Mouse (Mus musculus) lung, embryonic 15.5 days (tissue): ENCODE results near the gene Pde6c. TPM values are rescaled to one million over a fixed set of nuclear protein-coding genes. Genes with fewer than 3 reads are reported as not detected.

Source experiments
- ATAC-seq: fragments of 200-750 bp; cut with Nextera tagmentation; 2 replicates; pipeline ENCODE4 v1.8.0; 2017; ENCODE audit warnings: moderate number of reproducible peaks, borderline replicate concordance; ENCODE audit not compliant: low FRiP score, low TSS enrichment; ENCODE audit errors: extremely low read depth
- H3K27ac ChIP-seq: fragments of 300-500 bp; sonication (generic); 2 replicates; pipeline ENCODE4 v1.5.1; 2015; ENCODE audit warnings: moderate library complexity, mild to moderate bottlenecking, inconsistent platforms
- H3K27me3 ChIP-seq: fragments of 300-500 bp; sonication (generic); 2 replicates; pipeline ENCODE4 v1.6.1; 2015; ENCODE audit warnings: inconsistent platforms
- H3K36me3 ChIP-seq: fragments of 300-500 bp; sonication (generic); 2 replicates; pipeline ENCODE4 v1.6.1; 2015; ENCODE audit warnings: inconsistent platforms
- H3K4me1 ChIP-seq: fragments of 300-500 bp; sonication (generic); 2 replicates; pipeline ENCODE4 v1.6.1; 2015; ENCODE audit warnings: inconsistent platforms
- H3K4me2 ChIP-seq: fragments of 300-500 bp; sonication (generic); 2 replicates; pipeline ENCODE4 v1.6.1; 2015; ENCODE audit warnings: inconsistent platforms, mild to moderate bottlenecking, moderate library complexity
- H3K4me3 ChIP-seq: fragments of 300-500 bp; sonication (generic); 2 replicates; pipeline ENCODE4 v1.5.1; 2015; ENCODE audit warnings: mild to moderate bottlenecking, inconsistent platforms
- H3K9ac ChIP-seq: fragments of 300-500 bp; sonication (generic); 2 replicates; pipeline ENCODE4 v1.6.1; 2015; ENCODE audit warnings: inconsistent platforms
- H3K9me3 ChIP-seq: fragments of 300-500 bp; sonication (generic); 2 replicates; pipeline ENCODE4 v1.6.1; 2016; ENCODE audit warnings: inconsistent platforms
- WGBS: fragments of 180-500 bp; shearing (Covaris S2); methylation state at CpG from one replicate; pipeline ENCODE4 v1.1.7; 2015; 5-methylcytosine and 5-hydroxymethylcytosine counted together
- polyA plus RNA-seq: library from polyadenylated mRNA; unstranded; fragments of >200 nt; fragmentation: Nextera tagmentation; extraction: Ambion mirVana; gene quantifications from 2 replicates; pipeline ENCODE4 v1.2.1, GENCODE M21; 2015

Gene Pde6c
- polyA plus RNA-seq, result 0.05 TPM in 1 of 2 replicates, not detected in the other

DNA sequence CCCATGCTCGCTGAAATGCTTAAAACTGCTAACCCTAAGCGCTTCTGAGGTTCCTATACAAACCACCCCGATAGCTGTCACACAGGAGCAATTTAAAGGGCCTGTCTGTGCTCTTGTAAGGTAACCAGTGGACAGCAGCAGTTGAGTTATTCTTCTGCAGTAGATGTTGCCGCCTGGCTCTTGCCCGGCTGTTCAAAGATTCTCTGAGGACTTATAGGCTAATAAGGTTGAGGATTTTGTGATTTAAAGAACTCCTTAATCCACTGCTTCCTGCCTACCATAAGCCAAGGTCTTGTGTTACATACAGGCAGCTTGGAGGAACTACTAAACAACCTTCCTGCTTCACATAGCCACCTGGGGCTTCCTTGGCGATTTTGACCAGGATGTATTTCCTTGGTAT lies at the start of gene Pde6c:
Gene Pde6c (plus strand): TSS at position 301 of the 400 bp plus-strand sequence.
- Histone ChIP-seq H3K4me1 (no peaks in the 10 kb centered on the region), H3K4me3 (no peak within 1 kb of the TSS), H3K27me3 (no peaks in the 10 kb centered on the region), H3K27ac (no peak within 1 kb of the TSS), H3K9ac (no peak within 1 kb of the TSS), H3K9me3 (no peaks in the 10 kb centered on the region), H3K36me3 (no peaks in the 10 kb centered on the region), H3K4me2 (no peak within 1 kb of the TSS)
- ATAC-seq, result no peak
- 74% methylated on average over 6 of the region's 6 CpGs for WGBS

DNA sequence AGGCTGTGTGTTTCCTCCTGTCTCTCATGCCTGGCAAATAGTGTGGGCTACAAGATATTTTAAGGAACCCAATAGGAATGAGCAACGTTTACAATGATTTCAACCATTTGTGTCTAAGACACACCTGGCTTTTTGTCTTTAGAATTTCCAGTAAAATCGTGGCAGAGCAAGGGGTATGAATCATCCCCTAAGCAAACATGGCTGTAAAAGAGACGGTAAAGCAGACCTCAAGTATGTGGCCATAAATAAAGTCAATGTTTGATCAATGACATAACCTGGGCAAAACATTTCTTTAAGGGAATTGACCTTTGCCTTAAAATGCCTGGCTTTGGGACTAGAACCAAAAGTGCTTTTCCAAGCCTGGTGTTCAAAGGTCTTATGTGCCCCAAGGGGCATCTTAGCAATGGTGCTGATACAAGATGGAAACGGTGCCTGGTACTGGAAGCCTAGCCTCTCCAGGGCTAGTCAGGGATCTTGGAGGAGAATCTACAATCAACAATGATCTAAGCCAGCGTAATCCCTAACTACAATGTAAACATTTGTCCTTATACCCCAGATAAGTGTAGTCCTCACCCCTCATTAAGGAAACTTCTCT lies 49.6 kb upstream of the Pde6c start:
- no peak overlapping the region for H3K4me2 ChIP-seq
- H3K27me3 ChIP-seq, result no peaks in the 10 kb centered on the region
- H3K36me3 ChIP-seq, result no peaks in the 10 kb centered on the region
- peaks cover 4% of the 10 kb centered on the region; the same call in 1 of the 2 replicates for H3K4me1 ChIP-seq
- H3K27ac ChIP-seq, result no peak overlapping the region
- 37% methylated on average over 5 of the region's 5 CpGs for WGBS
- H3K9ac ChIP-seq, result no peak overlapping the region
- H3K9me3 ChIP-seq, result no peaks in the 10 kb centered on the region
- no peak for ATAC-seq
- no peak overlapping the region for H3K4me3 ChIP-seq

DNA sequence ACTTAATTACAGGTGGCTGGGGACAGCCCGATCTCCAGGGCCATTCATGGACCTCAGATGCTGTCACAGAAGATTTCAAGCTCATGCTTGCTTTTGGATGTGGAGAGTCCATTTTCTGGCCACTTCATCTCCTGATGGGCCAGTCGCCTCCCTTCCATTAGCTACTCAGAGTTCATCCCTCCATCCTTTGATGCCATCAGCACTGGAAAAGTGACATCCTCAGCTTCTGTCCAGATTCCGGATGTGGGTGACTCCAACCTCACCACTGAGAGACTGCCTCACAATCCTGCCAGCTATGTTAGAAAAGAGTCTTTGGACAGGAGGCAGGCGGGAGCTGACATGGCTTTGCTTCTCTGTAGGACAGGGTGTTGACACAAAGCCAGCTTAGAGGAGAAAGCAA lies 46.7 kb upstream of the Pde6c start:
- ATAC-seq, result no peak
- H3K9me3 ChIP-seq, result no peaks in the 10 kb centered on the region
- H3K36me3 ChIP-seq, result no peaks in the 10 kb centered on the region
- no peak overlapping the region for H3K9ac ChIP-seq
- 77% methylated on average over 4 of the region's 4 CpGs for WGBS
- peaks cover 4% of the 10 kb centered on the region; the same call in 1 of the 2 replicates for H3K4me1 ChIP-seq
- no peaks in the 10 kb centered on the region for H3K27me3 ChIP-seq
- H3K4me3 ChIP-seq, result no peak overlapping the region
- H3K4me2 ChIP-seq, result no peak overlapping the region
- no peak overlapping the region for H3K27ac ChIP-seq

DNA sequence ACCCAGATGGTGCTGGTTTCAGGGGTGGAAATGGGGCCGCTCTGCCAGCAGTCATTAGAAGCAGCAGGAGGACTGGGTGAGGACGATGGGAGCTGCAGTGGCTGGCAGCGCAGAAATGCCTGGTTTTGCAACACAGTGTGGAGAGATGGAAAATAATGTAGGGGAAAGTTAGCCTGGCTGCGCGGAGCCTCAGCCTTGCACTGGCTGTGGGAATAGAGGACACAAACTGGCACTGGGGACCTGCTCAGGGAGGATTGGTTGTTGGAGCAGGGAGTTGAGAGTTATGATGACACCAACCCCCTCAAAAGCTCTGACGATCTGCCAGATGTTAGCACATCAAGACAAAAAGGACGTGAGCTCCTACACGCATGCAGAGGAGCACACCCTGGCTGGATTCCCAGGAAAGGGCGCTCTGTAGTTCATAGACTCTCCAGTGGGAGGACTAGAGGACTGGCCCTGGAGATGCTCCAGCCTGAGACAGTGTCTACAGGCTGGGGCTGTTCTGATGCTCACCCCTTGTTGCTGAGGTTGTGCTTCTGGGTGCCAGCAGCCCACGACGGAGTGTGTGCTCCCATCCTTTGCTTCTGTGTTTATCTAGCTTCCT lies 45.5 kb upstream of the Pde6c start:
- peak; percentile 85; the same call in 1 of the 2 replicates for ATAC-seq
- peak overlapping the region; percentile 27; the same call in 1 of the 2 replicates for H3K4me2 ChIP-seq
- peaks cover 4% of the 10 kb centered on the region; the same call in 1 of the 2 replicates for H3K4me1 ChIP-seq
- H3K9ac ChIP-seq, result no peak overlapping the region; the same call in 1 of the 2 replicates
- no peak overlapping the region for H3K4me3 ChIP-seq
- WGBS, result 45% methylated on average over 11 of the region's 11 CpGs
- no peaks in the 10 kb centered on the region for H3K27me3 ChIP-seq
- H3K36me3 ChIP-seq, result no peaks in the 10 kb centered on the region
- H3K9me3 ChIP-seq, result no peaks in the 10 kb centered on the region
- no peak overlapping the region for H3K27ac ChIP-seq

- Histone ChIP-seq H3K4me2 (no peak overlapping the region), H3K27me3 (peaks cover 8% of the 10 kb centered on the region; the same call in 1 of the 2 replicates), H3K4me1 (peaks cover 4% of the 10 kb centered on the region; the same call in 1 of the 2 replicates), H3K9me3 (no peaks in the 10 kb centered on the region), H3K9ac (no peak overlapping the region), H3K4me3 (no peak overlapping the region), H3K27ac (no peak overlapping the region), H3K36me3 (no peaks in the 10 kb centered on the region)
- ATAC-seq, result no peak
- 68% methylated on average over 8 of the region's 8 CpGs for WGBS
Observed at GRCm38 (mm10) chr19:38089358-38089757, 43.2 kb upstream of the Pde6c start.

DNA sequence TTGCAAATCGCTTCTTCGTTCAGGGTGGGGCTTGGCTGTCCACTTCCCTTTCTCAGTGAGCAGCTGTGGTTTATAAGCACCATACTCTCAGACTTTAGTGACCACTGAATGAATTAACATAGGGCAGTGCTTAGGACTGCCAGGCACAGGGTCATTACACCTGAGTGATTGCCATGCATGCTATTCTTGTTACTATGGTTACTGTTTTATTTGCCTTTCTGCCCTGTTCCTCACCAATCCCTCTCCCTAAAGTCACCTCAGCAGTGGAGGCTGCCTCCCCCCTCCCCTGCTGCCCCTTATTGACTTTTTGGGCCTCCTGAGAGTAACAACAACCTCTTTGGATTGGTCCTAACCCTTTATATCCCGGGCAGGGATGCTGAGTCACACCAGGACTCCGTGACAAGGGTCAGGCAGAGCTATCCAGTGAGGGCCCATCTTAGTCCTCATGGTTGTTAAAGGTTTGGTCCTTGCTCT lies 41.0 kb upstream of the Pde6c start:
- Histone ChIP-seq H3K4me3 (no peak overlapping the region), H3K27me3 (peaks cover 23% of the 10 kb centered on the region), H3K9me3 (no peaks in the 10 kb centered on the region), H3K36me3 (no peaks in the 10 kb centered on the region), H3K4me2 (no peak overlapping the region), H3K27ac (no peak overlapping the region), H3K4me1 (peaks cover 4% of the 10 kb centered on the region; the same call in 1 of the 2 replicates), H3K9ac (no peak overlapping the region)
- no peak for ATAC-seq
- WGBS, result 51% methylated on average over 4 of the region's 4 CpGs

DNA sequence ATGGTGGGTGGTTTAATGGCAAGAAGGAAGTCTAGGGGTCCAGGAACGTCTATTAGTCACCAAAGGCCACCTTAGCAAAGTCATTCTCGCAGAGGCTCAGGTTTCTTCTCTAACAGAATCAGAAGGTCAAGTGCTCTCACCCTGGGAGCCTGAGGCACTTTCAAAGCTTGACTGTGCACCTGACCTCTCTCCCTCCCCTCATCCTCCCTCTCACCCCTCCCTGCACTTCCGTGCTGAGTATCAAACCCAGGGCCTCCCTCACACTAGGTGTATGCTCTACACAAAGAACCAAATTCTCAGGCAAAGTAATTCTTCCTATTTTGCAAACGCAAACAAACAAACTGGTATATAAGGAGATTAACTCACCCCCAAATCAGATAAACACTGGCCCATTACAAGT lies 36.4 kb upstream of the Pde6c start:
- H3K27me3 ChIP-seq, result peaks cover 50% of the 10 kb centered on the region
- no peak for ATAC-seq
- H3K9me3 ChIP-seq, result no peaks in the 10 kb centered on the region
- no peak overlapping the region for H3K27ac ChIP-seq
- peaks cover 11% of the 10 kb centered on the region for H3K4me1 ChIP-seq
- 11% methylated on average over 4 of the region's 4 CpGs for WGBS
- no peak overlapping the region for H3K4me3 ChIP-seq
- H3K9ac ChIP-seq, result no peak overlapping the region
- no peaks in the 10 kb centered on the region for H3K36me3 ChIP-seq
- H3K4me2 ChIP-seq, result peak overlapping the region; percentile 60; the same call in 1 of the 2 replicates

DNA sequence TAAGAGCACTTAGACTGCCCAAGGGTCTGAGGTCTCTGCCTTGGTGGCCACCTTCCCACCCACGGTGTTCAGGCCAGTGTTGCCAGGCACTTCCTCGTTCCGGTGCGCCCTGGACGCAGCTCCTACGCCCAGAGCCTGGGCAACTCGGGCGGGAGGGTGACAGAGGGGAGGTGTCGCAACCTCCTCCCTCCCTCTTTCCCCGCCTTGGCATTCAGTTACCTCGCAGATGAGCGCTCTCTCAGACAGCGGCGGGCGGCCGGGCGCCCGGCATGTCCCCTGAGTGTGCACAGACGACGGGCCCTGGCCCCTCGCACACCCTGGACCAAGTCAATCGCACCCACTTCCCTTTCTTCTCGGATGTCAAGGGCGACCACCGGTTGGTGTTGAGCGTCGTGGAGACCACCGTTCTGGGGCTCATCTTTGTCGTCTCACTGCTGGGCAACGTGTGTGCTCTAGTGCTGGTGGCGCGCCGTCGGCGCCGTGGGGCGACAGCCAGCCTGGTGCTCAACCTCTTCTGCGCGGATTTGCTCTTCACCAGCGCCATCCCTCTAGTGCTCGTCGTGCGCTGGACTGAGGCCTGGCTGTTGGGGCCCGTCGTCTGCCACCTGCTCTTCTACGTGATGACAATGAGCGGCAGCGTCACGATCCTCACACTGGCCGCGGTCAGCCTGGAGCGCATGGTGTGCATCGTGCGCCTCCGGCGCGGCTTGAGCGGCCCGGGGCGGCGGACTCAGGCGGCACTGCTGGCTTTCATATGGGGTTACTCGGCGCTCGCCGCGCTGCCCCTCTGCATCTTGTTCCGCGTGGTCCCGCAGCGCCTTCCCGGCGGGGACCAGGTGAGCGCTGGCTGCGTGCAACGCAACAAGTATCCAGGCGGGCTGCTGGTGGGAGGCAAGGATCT lies 35.5 kb upstream of the Pde6c start, which contains the start of gene Ffar4:
Gene Ffar4 (plus strand): TSS at position 214 of the 901 bp plus-strand sequence.
- Histone ChIP-seq H3K4me1 (peaks cover 11% of the 10 kb centered on the region), H3K4me3 (peak within 1 kb of the TSS; percentile 35), H3K9me3 (no peaks in the 10 kb centered on the region), H3K27ac (no peak within 1 kb of the TSS), H3K9ac (no peak within 1 kb of the TSS), H3K27me3 (peaks cover 50% of the 10 kb centered on the region), H3K36me3 (no peaks in the 10 kb centered on the region), H3K4me2 (peak within 1 kb of the TSS; percentile 60)
- peak; percentile 69; the same call in 1 of the 2 replicates for ATAC-seq
- under 1% methylated on average over 77 of the region's 77 CpGs for WGBS

DNA sequence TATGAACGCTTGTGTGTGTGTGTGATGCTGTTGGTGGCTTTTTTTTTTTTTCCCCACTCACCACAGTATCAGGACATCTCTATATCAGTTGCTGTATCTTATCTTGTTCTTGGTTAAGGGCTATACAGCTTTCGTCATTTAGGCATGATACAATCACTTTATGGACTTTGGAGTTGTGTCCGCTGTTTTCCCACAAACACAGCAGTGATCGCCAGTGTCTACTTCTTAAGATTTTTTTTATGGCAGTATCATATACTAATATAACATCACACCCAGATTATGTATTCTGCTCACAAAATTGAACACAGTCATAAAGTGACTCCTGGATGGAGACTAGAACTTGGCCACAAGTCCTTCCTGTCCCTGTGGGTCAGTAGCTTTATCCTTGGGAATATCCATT lies 24.7 kb upstream of the Pde6c start:
- no peak overlapping the region for H3K27ac ChIP-seq
- WGBS, result 84% methylated on average over 4 of the region's 4 CpGs
- no peaks in the 10 kb centered on the region for H3K4me1 ChIP-seq
- no peaks in the 10 kb centered on the region for H3K9me3 ChIP-seq
- H3K4me3 ChIP-seq, result no peak overlapping the region
- H3K27me3 ChIP-seq, result no peaks in the 10 kb centered on the region
- no peak for ATAC-seq
- no peak overlapping the region for H3K9ac ChIP-seq
- H3K36me3 ChIP-seq, result no peaks in the 10 kb centered on the region
- H3K4me2 ChIP-seq, result no peak overlapping the region

GRCm38 (mm10) chr19:38109506-38110242 lies 22.9 kb upstream of the Pde6c start:
- no peaks in the 10 kb centered on the region for H3K36me3 ChIP-seq
- H3K9ac ChIP-seq, result no peak overlapping the region
- no peaks in the 10 kb centered on the region for H3K9me3 ChIP-seq
- no peaks in the 10 kb centered on the region for H3K4me1 ChIP-seq
- no peak overlapping the region for H3K4me2 ChIP-seq
- no peaks in the 10 kb centered on the region for H3K27me3 ChIP-seq
- H3K4me3 ChIP-seq, result no peak overlapping the region
- no peak overlapping the region for H3K27ac ChIP-seq
- ATAC-seq, result no peak
- 88% methylated on average over 15 of the region's 15 CpGs for WGBS

GRCm38 (mm10) chr19:38111056-38111455 lies 21.5 kb upstream of the Pde6c start:
- no peaks in the 10 kb centered on the region for H3K27me3 ChIP-seq
- no peaks in the 10 kb centered on the region for H3K4me1 ChIP-seq
- no peak overlapping the region for H3K4me2 ChIP-seq
- H3K27ac ChIP-seq, result no peak overlapping the region
- ATAC-seq, result no peak
- no peaks in the 10 kb centered on the region for H3K36me3 ChIP-seq
- no peaks in the 10 kb centered on the region for H3K9me3 ChIP-seq
- 70% methylated on average over 8 of the region's 8 CpGs for WGBS
- no peak overlapping the region for H3K9ac ChIP-seq
- no peak overlapping the region for H3K4me3 ChIP-seq
